Mouse (Mus musculus): ENCODE data around the gene Hepacam2. TPM values are rescaled to one million over a fixed set of nuclear protein-coding genes. Genes with fewer than 3 reads are reported as not detected.

Gene Hepacam2
- total RNA-seq, 1 experiment from 2014 or later: not detected

Other genes starting within 250 kb of the Hepacam2 start
- 74.7 and 101 TPM in 2 replicates for gene Samd9l, start 98.7 kb downstream of the Hepacam2 start, total RNA-seq (2017)
- 35.6 and 48.2 TPM in 2 replicates for gene Vps50, start 84 bp upstream of the Hepacam2 start, total RNA-seq (2017)